ENCODE assay signal across 8 mouse cellular contexts in genomic region chr3:122365326-122365725, GRCm38 (mm10).
A peak's percentile ranks its signal among the peaks of the same experiment; 100 is the strongest.
DNase-seq lines count a peak whose midpoint lies in the region; ATAC-seq and TF ChIP-seq lines count a peak whose summit lies in the region.

No protein-coding gene starts in this region.

- H3K27me3 ChIP-seq in lung, embryonic 16.5 days (ENCODE audit: control insufficient read depth, insufficient read depth, low read depth, low read length): no peaks in the 10 kb centered on the region
- H3K27me3 ChIP-seq in stomach, embryonic 15.5 days (replicated peaks): no peaks in the 10 kb centered on the region

- no peak overlapping the region for H3K4me2 ChIP-seq in lung, embryonic 16.5 days (ENCODE audit: low read depth, low read length)
- no peak overlapping the region for H3K4me2 ChIP-seq in stomach, embryonic 15.5 days

- no peak for TF ChIP-seq CTCF in embryonic fibroblast, embryonic 13.5 days (IDR thresholded peaks at IDR 0.05; ENCODE audit: borderline replicate concordance, insufficient read depth, low read length)

- H3K9me3 ChIP-seq in lung, embryonic 16.5 days (ENCODE audit: control insufficient read depth, low read length): no peaks in the 10 kb centered on the region
- no peaks in the 10 kb centered on the region for H3K9me3 ChIP-seq in stomach, embryonic 15.5 days

- H3K9ac ChIP-seq in lung, embryonic 16.5 days (ENCODE audit: low read length): no peak overlapping the region
- H3K9ac ChIP-seq in stomach, embryonic 15.5 days: no peak overlapping the region

- TF ChIP-seq POLR2A in embryonic fibroblast, embryonic 13.5 days (IDR thresholded peaks at IDR 0.05; ENCODE audit: low read depth, low read length): no peak

- peak overlapping the region; percentile 98 for H3K27ac ChIP-seq in embryonic fibroblast, embryonic 13.5 days (ENCODE audit: insufficient read depth, low read length)
- H3K27ac ChIP-seq in lung, embryonic 16.5 days (ENCODE audit: low read length): peak overlapping the region; percentile 4; the same call in 1 of the 2 replicates
- peak overlapping the region; percentile 78 for H3K27ac ChIP-seq in stomach, embryonic 15.5 days

- peaks cover 7% of the 10 kb centered on the region for H3K4me1 ChIP-seq in embryonic fibroblast, embryonic 13.5 days (ENCODE audit: control insufficient read depth, insufficient read depth, low read length)
- peaks cover 11% of the 10 kb centered on the region for H3K4me1 ChIP-seq in lung, embryonic 16.5 days (replicated peaks; ENCODE audit: control insufficient read depth, insufficient read depth, low read length)
- peaks cover 12% of the 10 kb centered on the region; the same call in 1 of the 2 replicates for H3K4me1 ChIP-seq in stomach, embryonic 15.5 days

- ATAC-seq in lung, embryonic 16.5 days (ENCODE audit: low read depth): peak; percentile 89
- peak; percentile 33; the same call in 1 of the 2 replicates for ATAC-seq in stomach, embryonic 15.5 days (ENCODE audit: insufficient read depth, low FRiP score, low read depth)

- 10% methylated on average over 3 of the region's 3 CpGs for WGBS in lung, embryonic 16.5 days
- 9% methylated on average over 3 of the region's 3 CpGs for WGBS in stomach, embryonic 15.5 days

- H3K4me3 ChIP-seq in embryonic fibroblast, embryonic 13.5 days (ENCODE audit: insufficient read depth, low read length): no peak overlapping the region
- H3K4me3 ChIP-seq in lung, embryonic 16.5 days (ENCODE audit: low read length): no peak overlapping the region
- H3K4me3 ChIP-seq in stomach, embryonic 15.5 days (replicated peaks): no peak overlapping the region

- H3K36me3 ChIP-seq in lung, embryonic 16.5 days (ENCODE audit: control insufficient read depth, insufficient read depth, low read length): no peaks in the 10 kb centered on the region
- no peaks in the 10 kb centered on the region for H3K36me3 ChIP-seq in stomach, embryonic 15.5 days

- DNase-seq in kidney, adult 11 months: peak; percentile 7
- no peak for DNase-seq in kidney, postnatal 25 days
- peak; percentile 56 for DNase-seq in heart, postnatal 4 days
- no peak for DNase-seq in frontal cortex, postnatal 25 days (ENCODE audit: low spot score in 2 of 2)
- no peak for DNase-seq in frontal cortex, adult 2 months (ENCODE audit: extremely low spot score in 1 of 2, low spot score in 1 of 2)

Comparison
In these comparisons a context has a peak if more than half of its experiments do, and no peak if none do; other contexts are left out.
1. DNase-seq: peak in kidney, adult 11 months (single experiment) and heart, postnatal 4 days (single experiment); none in kidney, postnatal 25 days (0 of 2), frontal cortex, postnatal 25 days (0 of 2) and frontal cortex, adult 2 months (0 of 2).
2. H3K27ac ChIP-seq: peak in every context shown above with its lines; median percentile 98 in embryonic fibroblast, embryonic 13.5 days; 78 in stomach, embryonic 15.5 days; 4 in lung, embryonic 16.5 days.